Mouse (Mus musculus): ENCODE results near the gene Vamp5.

Vamp5 gene

DNA sequence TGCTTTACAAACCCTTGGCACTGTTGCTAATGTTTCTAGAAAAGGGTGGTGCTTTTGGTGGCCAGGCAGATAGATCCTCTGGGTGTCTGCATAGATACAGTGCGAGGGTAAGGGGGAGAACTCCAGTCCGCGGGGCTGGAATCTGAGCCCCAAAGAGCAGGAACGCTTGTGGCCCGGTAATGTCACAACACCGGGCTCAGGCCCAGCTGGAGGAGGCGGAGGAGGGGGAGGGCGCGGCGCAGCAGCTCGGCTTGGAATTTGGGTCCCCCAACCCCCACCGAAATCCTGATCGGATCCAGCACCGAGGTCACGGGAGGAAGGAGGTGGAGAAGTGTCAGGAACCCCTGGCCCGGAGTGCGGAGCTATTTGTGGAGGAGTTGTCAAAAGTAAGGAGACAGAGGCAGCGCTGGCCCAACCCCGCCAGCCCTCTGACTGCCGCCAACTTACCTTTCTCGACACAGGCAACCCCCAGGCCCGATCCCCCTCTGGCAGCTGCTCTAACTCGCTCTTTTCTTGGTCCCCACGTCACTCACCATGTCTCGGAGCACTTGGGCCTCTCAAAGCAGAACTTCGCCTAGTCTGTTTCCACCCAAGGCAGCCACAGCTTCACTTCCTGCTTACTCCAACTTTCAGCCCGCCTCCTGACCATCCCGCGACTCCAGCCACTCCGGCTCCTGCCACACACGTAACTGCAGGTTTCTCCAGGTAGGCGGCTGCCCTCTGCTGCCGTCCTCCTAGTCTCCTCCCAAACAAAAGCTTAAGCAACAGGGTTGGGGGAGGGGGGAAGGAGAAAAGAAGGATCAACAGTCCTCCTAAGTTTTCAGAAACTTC, 9.9 kb upstream of the Vamp5 start, which contains the start of gene Vamp8:
TSS of gene Vamp8 (minus strand) at position 763 of the 831 bp plus-strand sequence.
- no peak for DNase-seq (ENCODE audit: extremely low read depth, low read depth, low spot score)

GRCm38 (mm10) chr6:72389471-72389940, 9.2 kb upstream of the Vamp5 start:
- DNase-seq (ENCODE audit: extremely low read depth, low read depth, low spot score), result no peak

DNA sequence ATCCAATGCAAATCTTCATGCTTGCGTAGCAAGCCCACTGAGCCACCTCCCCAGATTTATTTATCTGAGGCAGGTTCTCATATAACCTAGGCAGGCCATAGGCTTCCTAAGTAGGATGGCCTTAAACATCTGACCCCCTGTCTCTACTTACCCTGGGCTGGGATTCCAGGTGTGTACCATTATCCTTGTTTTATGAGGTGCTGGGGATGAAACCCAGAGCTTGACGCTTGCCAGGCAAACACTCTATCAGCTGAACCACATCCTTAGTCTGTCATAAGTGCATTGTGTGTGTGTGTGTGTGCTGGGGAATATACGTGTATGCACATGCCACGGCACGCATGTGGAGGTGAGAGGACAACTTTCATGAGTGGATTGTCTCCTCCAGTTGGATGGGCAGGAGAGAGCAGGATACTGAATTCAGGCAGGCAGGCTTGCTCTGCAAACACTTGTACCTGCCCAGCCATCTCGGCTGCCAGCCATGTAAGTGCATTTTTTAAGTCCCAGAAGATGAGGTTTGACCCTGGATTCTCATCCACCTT, 8.6 kb upstream of the Vamp5 start:
- no peak for DNase-seq (ENCODE audit: extremely low read depth, low read depth, low spot score)

DNA sequence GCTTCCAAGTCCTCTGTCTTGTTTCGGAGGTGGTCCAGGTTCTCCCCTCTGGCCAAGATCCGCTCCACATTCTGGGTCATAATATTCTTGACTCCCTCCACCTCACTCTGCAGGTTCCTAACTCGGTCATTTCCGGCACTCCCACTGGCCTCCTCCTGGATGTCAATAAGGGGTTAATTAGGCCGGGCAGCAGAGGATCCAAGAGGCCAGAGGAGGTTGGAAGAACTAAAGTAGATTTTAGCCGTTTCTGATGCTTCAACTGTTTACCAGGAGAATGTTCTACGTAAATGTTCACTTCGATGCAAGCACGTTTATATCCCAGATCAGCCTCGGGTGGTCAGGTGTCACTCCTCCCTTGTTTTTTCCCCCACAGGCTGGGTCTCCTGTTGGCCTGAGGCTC, 8.0 kb upstream of the Vamp5 start:
- no peak for DNase-seq (ENCODE audit: extremely low read depth, low read depth, low spot score)

- DNase-seq (ENCODE audit: extremely low read depth, low read depth, low spot score), result no peak
Observed at GRCm38 (mm10) chr6:72387816-72388215, 7.5 kb upstream of the Vamp5 start.

DNA sequence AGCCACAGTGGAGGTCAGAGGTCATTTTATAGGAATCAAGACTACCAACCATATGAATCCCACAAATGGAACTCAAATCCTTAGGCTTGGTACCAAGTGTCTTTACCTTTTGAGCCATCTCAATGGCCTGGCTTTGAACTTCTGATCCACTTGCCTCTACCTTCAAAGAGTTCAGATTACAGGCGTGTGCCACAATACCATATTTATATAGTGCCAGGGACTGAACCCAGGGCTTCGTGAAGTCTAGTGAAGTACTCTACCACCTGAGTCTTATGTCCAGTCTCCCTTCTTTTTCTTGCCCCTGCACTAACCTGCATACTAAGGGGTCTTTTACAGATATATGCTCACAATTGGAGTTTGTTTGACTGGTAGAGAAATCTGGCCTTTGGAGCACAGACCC, 6.3 kb upstream of the Vamp5 start:
- no peak for DNase-seq (ENCODE audit: extremely low read depth, low read depth, low spot score)

- DNase-seq (ENCODE audit: extremely low read depth, low read depth, low spot score), result no peak
Observed at GRCm38 (mm10) chr6:72385258-72385657, 5.0 kb upstream of the Vamp5 start.

DNA sequence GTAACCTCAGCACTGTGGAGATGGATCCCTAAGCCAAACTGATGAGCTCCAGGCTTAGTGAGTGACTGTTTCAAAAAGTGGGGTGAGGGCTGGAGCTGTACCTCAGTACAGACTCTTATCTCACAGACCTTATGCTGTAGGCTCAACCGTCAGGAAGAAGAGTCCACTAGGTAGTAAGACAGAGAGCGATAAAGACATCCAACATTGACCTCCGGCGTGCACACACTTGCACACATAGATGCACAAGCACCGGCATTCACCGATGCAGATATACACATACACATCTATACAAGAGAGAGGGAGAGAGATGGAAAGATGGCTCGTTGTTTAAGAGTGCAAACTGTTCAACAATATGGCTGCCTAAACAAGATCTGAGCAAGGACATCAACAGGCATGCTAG, 3.7 kb upstream of the Vamp5 start:
- no peak for DNase-seq (ENCODE audit: extremely low read depth, low read depth, low spot score)

GRCm38 (mm10) chr6:72383142-72383820, 3.0 kb upstream of the Vamp5 start:
- DNase-seq (ENCODE audit: extremely low read depth, low read depth, low spot score), result no peak

- no peak for DNase-seq (ENCODE audit: extremely low read depth, low read depth, low spot score)
Observed at GRCm38 (mm10) chr6:72382494-72382893, 2.2 kb upstream of the Vamp5 start.

DNA sequence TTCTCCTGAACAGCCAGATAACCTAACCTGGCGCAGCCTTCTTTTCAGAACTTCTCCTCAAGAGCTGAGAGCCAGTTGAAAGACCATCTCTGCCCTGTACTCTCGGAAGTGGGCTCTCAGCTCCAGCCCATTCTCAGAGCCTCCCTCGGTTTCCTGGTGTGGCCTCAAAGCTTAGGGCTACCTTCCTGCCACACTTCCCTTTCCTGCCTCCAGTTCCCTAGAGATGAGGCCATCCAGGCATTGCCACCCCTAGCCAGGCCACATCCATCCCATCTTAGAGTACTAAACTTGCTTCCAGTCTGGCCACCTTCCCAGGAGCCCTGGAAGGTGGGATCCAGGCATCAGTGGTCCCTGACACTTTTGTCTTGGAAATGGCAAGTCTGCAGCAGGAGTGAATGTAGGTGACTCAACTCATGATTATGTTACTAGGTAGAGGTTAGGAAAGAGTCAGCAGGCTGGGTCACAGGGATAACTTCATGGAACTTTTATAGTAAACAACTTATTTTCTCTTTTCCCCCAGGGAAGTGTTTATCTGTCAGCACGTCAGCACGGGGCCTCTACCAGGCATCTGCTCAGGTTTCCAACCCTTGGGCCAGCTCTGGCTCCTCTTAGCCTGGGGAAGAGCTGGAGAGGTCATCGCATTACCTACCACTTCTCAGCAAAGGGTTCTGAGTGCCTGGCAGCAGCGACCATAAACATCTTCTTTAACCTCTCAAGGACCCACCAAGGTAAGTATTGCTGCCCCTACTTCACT, 714 bp downstream of the Vamp5 start:
- DNase-seq (ENCODE audit: extremely low read depth, low read depth, low spot score), result no peak

DNA sequence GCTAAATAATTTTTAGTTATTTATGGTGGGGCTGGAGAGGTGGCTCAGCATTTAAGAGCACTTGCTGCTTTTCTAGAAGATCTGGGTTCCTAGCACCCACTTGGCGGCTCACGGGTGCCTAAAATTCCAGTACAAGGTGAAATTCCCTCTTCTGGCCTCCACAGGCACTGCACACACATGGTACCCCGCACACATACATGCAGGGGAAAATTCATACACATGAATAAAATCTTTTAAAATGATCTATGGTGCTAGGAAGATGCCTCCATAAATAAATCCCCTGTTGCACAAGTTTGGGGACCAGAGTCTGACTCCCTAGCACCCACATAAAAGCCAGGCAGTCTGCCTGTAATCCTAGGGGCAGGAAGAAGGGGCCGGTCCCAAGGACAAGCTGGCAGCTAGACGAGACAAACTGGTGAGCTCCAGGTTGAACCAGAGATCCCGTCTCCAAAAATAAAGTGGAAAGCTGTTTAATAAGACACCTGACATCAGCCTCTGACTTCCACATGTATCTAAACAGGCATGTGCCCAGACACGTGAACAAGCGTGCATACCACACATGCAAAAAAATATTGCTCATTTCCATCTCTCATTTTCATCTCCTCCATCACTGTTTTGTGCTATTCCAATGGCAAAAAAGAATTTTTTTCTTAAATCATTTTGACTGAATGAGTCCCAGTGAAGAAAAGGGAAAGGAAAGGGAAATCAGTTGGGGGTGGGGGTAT, 1.6 kb downstream of the Vamp5 start:
- DNase-seq (ENCODE audit: extremely low read depth, low read depth, low spot score), result no peak

DNA sequence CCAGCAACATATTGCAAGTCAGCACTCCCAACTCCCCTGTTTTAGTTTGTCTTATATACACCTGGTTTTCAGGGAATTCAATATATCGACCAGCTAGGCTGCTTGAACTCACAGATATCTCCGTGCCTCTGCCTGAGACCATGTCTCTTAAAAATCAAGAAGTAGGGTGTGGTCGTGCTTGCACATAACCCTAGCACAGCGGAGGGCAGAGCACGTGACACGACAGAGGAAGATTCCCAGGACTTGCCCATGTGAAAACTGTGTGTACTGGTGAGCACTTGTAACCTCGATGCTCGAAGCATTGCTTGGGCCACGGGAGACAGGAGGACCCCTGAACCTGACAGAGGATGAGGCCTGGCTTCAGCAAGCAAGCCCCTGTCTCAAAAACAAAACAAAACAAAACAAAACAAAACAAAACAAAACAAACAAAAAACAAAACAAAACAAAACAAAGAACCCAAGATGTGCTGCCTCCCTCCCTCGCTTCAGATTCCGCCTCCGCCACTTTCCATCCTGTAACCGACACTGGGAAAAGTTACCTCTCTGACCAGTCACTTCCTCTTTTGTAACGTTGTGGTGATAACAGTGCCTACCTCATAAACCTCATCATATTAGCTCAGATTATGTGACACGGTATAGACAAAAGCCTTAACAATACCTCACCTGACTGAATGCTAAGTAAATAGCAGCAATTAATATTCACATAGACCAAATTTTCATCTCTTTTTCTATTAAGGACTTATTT, 5.3 kb downstream of the Vamp5 start:
- no peak for DNase-seq (ENCODE audit: extremely low read depth, low read depth, low spot score)

- no peak for DNase-seq (ENCODE audit: extremely low read depth, low read depth, low spot score)
Observed at GRCm38 (mm10) chr6:72374206-72374605, 6.1 kb downstream of the Vamp5 start.

GRCm38 (mm10) chr6:72373184-72373583, 7.1 kb downstream of the Vamp5 start:
- no peak for DNase-seq (ENCODE audit: extremely low read depth, low read depth, low spot score)

DNA sequence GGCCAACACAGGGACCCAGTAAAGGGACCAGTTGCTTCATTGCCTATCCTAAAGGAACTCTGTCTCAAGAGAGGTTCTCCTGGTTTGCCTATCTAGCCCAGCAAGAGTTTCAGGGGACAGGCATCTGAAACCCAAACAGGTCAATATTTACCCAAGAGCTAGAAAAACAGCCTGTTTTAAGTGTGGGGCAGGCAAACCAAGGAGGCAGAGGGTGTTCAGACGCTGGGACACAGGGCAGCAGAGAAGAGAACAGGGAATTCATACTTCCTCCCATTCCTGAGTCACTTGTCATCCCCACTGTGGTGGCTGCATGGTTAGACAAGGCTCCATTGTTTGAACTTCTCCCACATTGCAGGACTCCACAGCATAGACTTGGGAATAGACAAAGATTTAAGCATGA, 8.7 kb downstream of the Vamp5 start:
- no peak for DNase-seq (ENCODE audit: extremely low read depth, low read depth, low spot score)

DNA sequence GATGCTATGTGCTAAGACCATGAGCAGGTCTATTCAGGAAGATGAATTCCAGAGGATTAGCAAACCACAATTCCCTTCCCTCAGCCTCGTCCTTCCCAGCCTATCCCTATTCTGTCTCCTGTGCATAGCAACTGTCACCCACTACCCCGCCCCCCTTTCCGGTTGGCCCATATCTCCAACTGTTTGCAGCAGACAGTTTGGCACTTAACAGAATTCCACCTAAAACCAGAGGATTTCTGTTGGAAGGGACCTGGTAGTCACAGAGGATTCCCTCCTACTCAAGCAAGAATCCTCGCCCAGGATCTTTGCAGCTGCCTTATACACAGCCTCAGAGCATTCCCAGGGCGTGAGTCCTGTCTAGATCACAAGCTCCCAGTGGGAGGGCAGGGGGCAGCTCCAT, 9.1 kb downstream of the Vamp5 start:
- no peak for DNase-seq (ENCODE audit: extremely low read depth, low read depth, low spot score)

DNA sequence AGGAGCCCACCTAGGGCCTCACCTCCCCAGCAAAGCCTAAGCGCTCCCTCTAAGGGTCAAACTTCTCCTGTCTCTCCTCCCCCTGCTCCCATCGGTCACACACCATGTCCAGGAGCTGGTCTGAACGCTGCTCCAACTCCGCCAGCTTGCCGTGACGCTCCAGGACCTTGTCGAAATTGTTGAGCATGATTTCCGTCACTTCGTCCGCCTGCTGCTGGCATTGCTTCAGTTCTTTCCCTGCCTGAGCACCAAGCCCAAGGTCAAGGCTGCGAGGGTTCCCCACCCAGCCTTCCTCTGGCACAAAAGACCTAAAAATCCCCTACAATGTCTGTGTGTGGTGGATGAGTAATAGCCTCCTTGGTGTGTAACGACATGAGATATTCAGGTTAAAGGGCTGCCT, 10.2 kb downstream of the Vamp5 start:
- no peak for DNase-seq (ENCODE audit: extremely low read depth, low read depth, low spot score)

- DNase-seq (ENCODE audit: extremely low read depth, low read depth, low spot score), result no peak
Observed at GRCm38 (mm10) chr6:72369557-72369956, 10.7 kb downstream of the Vamp5 start.

GRCm38 (mm10) chr6:72367460-72367974, 12.8 kb downstream of the Vamp5 start:
- DNase-seq (ENCODE audit: extremely low read depth, low read depth, low spot score), result no peak

All from fat pad, adult 2 months (tissue).